Mouse (Mus musculus) cerebellum, adult 2 months (tissue): ENCODE measurements around the gene Hspbp1.

Experiments used
- CTCF ChIP-seq: fragments of 200-500 bp; IDR thresholded peaks from 2 replicates; pipeline ENCODE4 v1.5.1; 2011; ENCODE audit warnings: low read depth, mild to moderate bottlenecking, control low read depth, low read length, moderate library complexity, borderline replicate concordance; ENCODE audit not compliant: insufficient read depth
- POLR2A ChIP-seq: fragments of 200-500 bp; IDR thresholded peaks from 2 replicates; pipeline ENCODE4 v1.6.1; 2011; ENCODE audit warnings: low read length, control low read depth, borderline replicate concordance; ENCODE audit not compliant: insufficient read depth

GRCm38 (mm10) chr7:4725169-4725568, 40.3 kb upstream of the Hspbp1 start, which contains the start of gene Tmem150b:
- TF ChIP-seq POLR2A (no peak), CTCF (no peak)
